Mouse (Mus musculus): Measurements from ENCODE around the gene 9530003J23Rik. TPM values are rescaled to one million over a fixed set of nuclear protein-coding genes. Genes with fewer than 3 reads are reported as not detected.
"Not testable (repeated sequence)": the region's sequence is repeated elsewhere in the genome, so short reads cannot be mapped to it uniquely, and the experiment has no call there.

Gene 9530003J23Rik
- polyA plus RNA-seq (2012; rRNA removed) (not detected in 2 replicates), polyA plus RNA-seq (2014; fragmentation: Nextera tagmentation; extraction: Ambion mirVana) (not detected in 2 replicates)

DNA sequence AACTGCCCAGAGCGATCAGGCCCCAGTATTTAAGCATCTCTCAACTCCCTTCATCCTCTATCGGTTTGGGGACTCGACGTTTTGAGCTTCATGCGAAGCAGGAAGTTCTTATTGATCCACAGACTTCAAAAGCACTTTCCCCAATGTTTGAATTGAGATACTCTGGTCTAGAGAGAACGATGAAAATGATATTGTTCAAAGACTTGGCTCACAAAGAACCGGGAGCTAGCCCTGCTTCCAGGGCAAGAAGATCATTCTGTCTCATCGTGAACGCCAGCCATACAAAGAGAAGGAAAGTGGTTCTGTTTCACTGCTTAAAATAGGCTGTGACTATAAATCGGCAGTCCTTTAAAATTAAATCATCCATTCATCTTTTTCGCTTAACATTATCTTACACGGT is at the start of gene 9530003J23Rik:
Gene 9530003J23Rik, minus strand, starts transcription at position 101 of the 400 bp plus-strand sequence.
- no peaks in the 10 kb centered on the region for H3K9me3 ChIP-seq (ENCODE audit: control insufficient read depth, low read length)
- H3K27ac ChIP-seq (replicated peaks; ENCODE audit: low read depth, low read length): no peak within 1 kb of the TSS
- no peaks in the 10 kb centered on the region for H3K36me3 ChIP-seq (ENCODE audit: control insufficient read depth, insufficient read depth, low read length)
- no peak within 1 kb of the TSS for H3K9ac ChIP-seq (ENCODE audit: low read depth, low read length, severe bottlenecking)
- no peak within 1 kb of the TSS for H3K4me2 ChIP-seq (replicated peaks; ENCODE audit: low read depth, low read length, severe bottlenecking)
- DNase-seq (ENCODE audit: low spot score) (no peak), ATAC-seq (ENCODE audit: low FRiP score, low read depth) (no peak)
- WGBS: 89% methylated on average over 12 of the region's 12 CpGs
- peaks cover 4% of the 10 kb centered on the region; the same call in 1 of the 2 replicates for H3K4me1 ChIP-seq (ENCODE audit: control insufficient read depth, insufficient read depth, low read length)
- no peak within 1 kb of the TSS for H3K4me3 ChIP-seq (replicated peaks; ENCODE audit: low read length)
- no peak for TF ChIP-seq POLR2A (IDR thresholded peaks at IDR 0.05; ENCODE audit: borderline replicate concordance, extremely low read depth, insufficient read depth, insufficient read length)
- H3K27me3 ChIP-seq (ENCODE audit: control insufficient read depth, insufficient read depth, low read length): no peaks in the 10 kb centered on the region

DNA sequence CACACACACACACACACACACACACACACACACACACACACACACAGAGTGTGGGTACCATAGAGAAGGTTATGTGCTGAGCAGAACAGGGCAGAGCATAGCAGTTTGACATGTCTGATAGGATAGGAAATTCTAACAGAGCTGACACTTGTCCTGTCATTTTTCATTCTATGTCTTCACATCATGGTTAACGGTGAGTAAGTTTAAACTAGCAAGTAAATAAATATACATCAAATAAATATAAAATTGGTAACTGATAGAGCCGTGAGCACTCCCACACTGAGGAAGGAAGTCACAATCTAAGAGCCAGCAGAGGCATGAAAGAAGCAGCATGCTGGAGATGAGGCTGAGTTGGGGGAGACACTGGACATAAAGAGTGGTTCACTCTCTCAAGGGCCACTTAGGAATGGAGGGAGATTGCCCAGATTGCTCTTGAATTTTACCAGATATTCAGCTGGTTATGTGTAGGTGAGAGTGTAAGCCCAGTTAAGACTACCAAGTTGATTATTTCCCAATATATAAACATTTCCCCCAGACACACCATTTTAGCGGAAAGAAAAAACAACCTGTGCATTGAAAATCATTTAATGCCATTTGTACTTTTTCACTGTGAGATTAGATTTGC is 48.8 kb upstream of the 9530003J23Rik start:
- DNase-seq (ENCODE audit: low spot score): no peak
- TF ChIP-seq POLR2A (IDR thresholded peaks at IDR 0.05; ENCODE audit: borderline replicate concordance, extremely low read depth, insufficient read depth, insufficient read length): no peak
- Histone ChIP-seq H3K36me3 (ENCODE audit: control insufficient read depth, insufficient read depth, low read length) (no peaks in the 10 kb centered on the region), H3K4me3 (replicated peaks; ENCODE audit: low read length) (no peak overlapping the region), H3K27me3 (ENCODE audit: control insufficient read depth, insufficient read depth, low read length) (no peaks in the 10 kb centered on the region), H3K9me3 (ENCODE audit: control insufficient read depth, low read length) (no peaks in the 10 kb centered on the region), H3K27ac (replicated peaks; ENCODE audit: low read depth, low read length) (no peak overlapping the region), H3K9ac (ENCODE audit: low read depth, low read length, severe bottlenecking) (no peak overlapping the region), H3K4me1 (ENCODE audit: control insufficient read depth, insufficient read depth, low read length) (no peaks in the 10 kb centered on the region), H3K4me2 (replicated peaks; ENCODE audit: low read depth, low read length, severe bottlenecking) (no peak overlapping the region)
- ATAC-seq (ENCODE audit: low FRiP score, low read depth): no peak
- 87% methylated on average over 3 of the region's 3 CpGs for WGBS

DNA sequence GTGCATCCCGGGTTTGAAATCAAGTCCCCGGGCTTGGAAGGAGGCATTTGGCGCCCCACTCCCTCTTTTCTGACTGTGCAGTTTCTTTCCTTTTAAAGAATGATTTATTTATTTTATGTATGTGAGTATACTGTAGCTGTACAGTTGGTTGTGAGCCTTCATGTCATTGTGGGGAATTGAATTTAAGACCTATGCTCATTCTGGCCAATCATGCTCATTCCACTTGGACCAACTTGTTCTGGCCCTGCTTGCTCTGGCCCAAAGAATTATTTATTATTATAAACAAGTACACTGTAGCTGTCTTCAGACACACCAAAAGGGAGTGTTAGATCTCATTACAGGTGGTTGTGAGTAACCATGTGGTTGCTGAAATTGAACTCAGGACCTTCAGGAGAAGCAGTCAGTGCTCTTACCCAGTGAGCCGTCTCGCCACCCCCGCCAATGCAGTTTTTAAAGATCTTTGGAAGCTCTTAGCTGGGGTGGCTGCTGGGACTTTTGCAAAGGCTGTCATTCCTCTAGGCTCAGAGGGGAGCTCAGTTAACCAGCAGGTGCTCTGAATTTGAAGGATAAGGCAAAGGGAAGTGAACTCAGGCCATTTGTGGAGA is 48.0 kb upstream of the 9530003J23Rik start:
- ATAC-seq (ENCODE audit: low FRiP score, low read depth) (no peak), DNase-seq (ENCODE audit: low spot score) (no peak)
- Histone ChIP-seq H3K4me3 (replicated peaks; ENCODE audit: low read length) (no peak overlapping the region), H3K36me3 (ENCODE audit: control insufficient read depth, insufficient read depth, low read length) (no peaks in the 10 kb centered on the region), H3K4me2 (replicated peaks; ENCODE audit: low read depth, low read length, severe bottlenecking) (no peak overlapping the region), H3K9me3 (ENCODE audit: control insufficient read depth, low read length) (no peaks in the 10 kb centered on the region), H3K9ac (ENCODE audit: low read depth, low read length, severe bottlenecking) (no peak overlapping the region), H3K4me1 (ENCODE audit: control insufficient read depth, insufficient read depth, low read length) (no peaks in the 10 kb centered on the region), H3K27ac (replicated peaks; ENCODE audit: low read depth, low read length) (no peak overlapping the region), H3K27me3 (ENCODE audit: control insufficient read depth, insufficient read depth, low read length) (no peaks in the 10 kb centered on the region)
- WGBS: 87% methylated on average over 6 of the region's 6 CpGs
- no peak for TF ChIP-seq POLR2A (IDR thresholded peaks at IDR 0.05; ENCODE audit: borderline replicate concordance, extremely low read depth, insufficient read depth, insufficient read length)

DNA sequence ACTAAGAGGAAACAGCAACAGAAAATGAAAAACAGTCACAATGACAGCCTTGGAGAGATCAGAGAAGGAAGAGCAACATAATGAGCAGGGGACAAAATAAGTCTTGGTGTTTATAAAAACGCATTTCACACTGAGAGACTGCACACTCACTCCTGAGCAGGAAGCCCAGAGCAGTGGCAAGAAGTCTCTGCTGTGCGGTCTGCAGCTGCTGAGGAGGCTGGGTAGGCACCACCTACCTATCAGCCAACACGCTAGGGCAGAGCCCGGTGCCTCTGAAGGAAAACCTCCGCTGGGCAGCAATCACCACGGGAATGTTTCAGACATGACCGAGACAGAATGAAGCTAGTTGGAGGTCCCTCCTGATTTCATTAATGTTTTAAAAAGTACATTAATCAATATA is 47.1 kb upstream of the 9530003J23Rik start:
- ATAC-seq (ENCODE audit: low FRiP score, low read depth); H3K27ac ChIP-seq (replicated peaks; ENCODE audit: low read depth, low read length): not testable (repeated sequence)
- 73% methylated on average over 2 of the region's 7 CpGs for WGBS

DNA sequence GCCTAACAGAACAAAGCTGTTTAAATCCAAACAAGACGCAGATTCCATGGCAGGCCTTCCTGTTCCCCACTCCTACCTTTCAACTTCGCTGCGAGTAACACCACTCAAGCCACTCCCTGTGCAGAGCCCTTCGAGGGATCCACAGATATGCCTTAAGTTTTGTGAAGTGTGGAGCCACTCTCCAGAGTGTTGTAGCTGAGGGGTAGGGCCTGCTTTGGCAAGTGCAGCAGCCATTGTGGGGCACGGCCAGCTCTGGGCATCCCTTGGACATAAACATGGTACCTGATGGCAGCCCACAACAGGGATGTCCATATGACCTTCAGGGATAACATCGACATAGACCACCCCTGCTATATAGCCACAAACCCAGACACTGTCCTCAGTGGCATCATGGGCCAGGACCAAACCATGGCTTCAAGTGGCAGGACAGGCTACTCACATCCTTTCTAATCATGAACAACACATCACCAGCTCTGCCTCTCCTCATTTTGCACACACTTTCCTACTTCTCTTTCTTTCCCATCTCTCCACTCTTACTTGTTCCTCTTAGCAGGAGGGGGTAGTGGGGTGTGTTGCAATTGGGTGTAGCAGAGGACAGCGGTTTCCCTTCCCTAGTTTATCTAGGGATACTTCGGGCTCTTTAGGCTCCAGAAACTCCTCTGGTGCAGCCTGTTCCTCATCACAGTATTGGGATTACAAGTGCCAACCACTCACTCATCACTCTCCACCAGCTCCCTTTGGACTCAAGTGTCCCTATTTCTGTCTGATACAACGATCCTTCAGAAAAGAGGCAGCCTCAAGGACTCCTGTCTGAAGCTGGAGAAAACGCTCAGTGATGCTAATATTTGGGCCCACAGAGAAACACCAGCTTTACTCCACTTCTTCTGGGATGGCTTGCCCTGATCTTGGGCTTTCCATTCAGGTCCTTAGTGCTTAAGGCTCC is 46.3 kb upstream of the 9530003J23Rik start:
- Histone ChIP-seq H3K4me1 (ENCODE audit: control insufficient read depth, insufficient read depth, low read length) (no peaks in the 10 kb centered on the region), H3K4me3 (replicated peaks; ENCODE audit: low read length) (no peak overlapping the region), H3K36me3 (ENCODE audit: control insufficient read depth, insufficient read depth, low read length) (no peaks in the 10 kb centered on the region), H3K9me3 (ENCODE audit: control insufficient read depth, low read length) (no peaks in the 10 kb centered on the region), H3K9ac (ENCODE audit: low read depth, low read length, severe bottlenecking) (no peak overlapping the region), H3K27me3 (ENCODE audit: control insufficient read depth, insufficient read depth, low read length) (no peaks in the 10 kb centered on the region), H3K27ac (replicated peaks; ENCODE audit: low read depth, low read length) (no peak overlapping the region), H3K4me2 (replicated peaks; ENCODE audit: low read depth, low read length, severe bottlenecking) (no peak overlapping the region)
- no peak for TF ChIP-seq POLR2A (IDR thresholded peaks at IDR 0.05; ENCODE audit: borderline replicate concordance, extremely low read depth, insufficient read depth, insufficient read length)
- ATAC-seq (ENCODE audit: low FRiP score, low read depth) (no peak), DNase-seq (ENCODE audit: low spot score) (no peak)
- WGBS: 87% methylated on average over 10 of the region's 10 CpGs

More for the DNA sequence above, 47.1 kb upstream of the 9530003J23Rik start:
- not testable (repeated sequence) for H3K36me3 ChIP-seq (ENCODE audit: control insufficient read depth, insufficient read depth, low read length); H3K27me3 ChIP-seq (ENCODE audit: control insufficient read depth, insufficient read depth, low read length); H3K4me1 ChIP-seq (ENCODE audit: control insufficient read depth, insufficient read depth, low read length); DNase-seq (ENCODE audit: low spot score); H3K9ac ChIP-seq (ENCODE audit: low read depth, low read length, severe bottlenecking); H3K4me3 ChIP-seq (replicated peaks; ENCODE audit: low read length); H3K9me3 ChIP-seq (ENCODE audit: control insufficient read depth, low read length); H3K4me2 ChIP-seq (replicated peaks; ENCODE audit: low read depth, low read length, severe bottlenecking)

Measured in limb, embryonic 14.5 days (tissue).